Mouse (Mus musculus) small intestine, adult 2 months (tissue): Measurements from ENCODE around the gene Pan2.

ENCODE experiments used
- CTCF ChIP-seq: fragments of 200-500 bp; IDR thresholded peaks from 2 replicates; pipeline ENCODE4 v1.5.1; 2012; ENCODE audit warnings: low read depth, mild to moderate bottlenecking, control low read depth, inconsistent platforms, low read length, moderate library complexity, mixed read lengths; ENCODE audit not compliant: insufficient replicate concordance, insufficient read length; ENCODE audit errors: extremely low read depth
- POLR2A ChIP-seq: fragments of 200-500 bp; IDR thresholded peaks from 2 replicates; pipeline ENCODE4 v1.6.1; 2012; ENCODE audit warnings: low read depth, mild to moderate bottlenecking, control low read depth, inconsistent platforms, low read length, moderate library complexity

DNA sequence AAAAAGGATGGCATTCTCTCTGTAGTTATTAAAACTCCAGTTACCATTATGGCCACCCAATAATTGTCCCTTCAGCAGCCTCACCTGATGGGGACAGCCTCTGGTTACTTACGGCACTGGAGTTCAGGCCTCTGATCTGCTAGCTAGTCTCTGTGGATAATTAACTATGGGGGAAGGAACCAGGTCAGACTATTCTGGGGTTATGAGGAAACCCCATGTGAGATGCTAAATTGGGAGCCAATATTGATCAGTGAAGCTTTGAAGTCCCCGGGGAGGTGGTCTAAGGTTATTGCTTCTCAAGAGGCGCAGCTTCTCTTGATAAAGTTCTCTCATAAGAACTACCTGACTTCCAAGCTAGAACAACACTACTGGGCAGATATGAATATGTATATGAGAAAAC is 33.1 kb downstream of the Pan2 start:
- TF ChIP-seq CTCF (no peak), POLR2A (no peak)
